Mouse (Mus musculus) heart, adult 2 months (tissue): ENCODE measurements around the gene Smim20.

Source experiments
- CTCF ChIP-seq: fragments of 200-600 bp; IDR thresholded peaks from 2 replicates; pipeline ENCODE4 v1.8.1; 2022; ENCODE audit warnings: antibody characterized with exemption, mild to moderate bottlenecking, moderate library complexity
- EP300 ChIP-seq: fragments of 200-500 bp; IDR thresholded peaks from 2 replicates; pipeline ENCODE4 v1.6.1; 2011; ENCODE audit warnings: low read depth, low read length, control low read depth; ENCODE audit not compliant: insufficient read depth
- POLR2A ChIP-seq: fragments of 200-500 bp; IDR thresholded peaks from 2 replicates; pipeline ENCODE4 v1.6.1; 2011; ENCODE audit warnings: mild to moderate bottlenecking, low read depth, low read length, control low read depth; ENCODE audit not compliant: insufficient read depth

GRCm38 (mm10) chr5:53277716-53278263, 10.9 kb downstream of the Smim20 start:
- TF ChIP-seq EP300 (no peak), CTCF (no peak), POLR2A (no peak)
